Mouse (Mus musculus): ENCODE results near the gene Chmp2a. TPM values are rescaled to one million over a fixed set of nuclear protein-coding genes. Genes with fewer than 3 reads are reported as not detected.

The Chmp2a gene
- polyA plus RNA-seq, 1 experiment, result 132 TPM

GRCm38 (mm10) chr7:13036806-13037205 is 2.2 kb upstream of the Chmp2a start:
- no peak for DNase-seq (ENCODE audit: low read depth, low spot score)
- 17% methylated on average over 4 of the region's 4 CpGs for WGBS

- no peak for DNase-seq (ENCODE audit: low read depth, low spot score)
- 74% methylated on average over 17 of the region's 17 CpGs for WGBS
Measured at GRCm38 (mm10) chr7:13035211-13035855, 726 bp upstream of the Chmp2a start.

DNA sequence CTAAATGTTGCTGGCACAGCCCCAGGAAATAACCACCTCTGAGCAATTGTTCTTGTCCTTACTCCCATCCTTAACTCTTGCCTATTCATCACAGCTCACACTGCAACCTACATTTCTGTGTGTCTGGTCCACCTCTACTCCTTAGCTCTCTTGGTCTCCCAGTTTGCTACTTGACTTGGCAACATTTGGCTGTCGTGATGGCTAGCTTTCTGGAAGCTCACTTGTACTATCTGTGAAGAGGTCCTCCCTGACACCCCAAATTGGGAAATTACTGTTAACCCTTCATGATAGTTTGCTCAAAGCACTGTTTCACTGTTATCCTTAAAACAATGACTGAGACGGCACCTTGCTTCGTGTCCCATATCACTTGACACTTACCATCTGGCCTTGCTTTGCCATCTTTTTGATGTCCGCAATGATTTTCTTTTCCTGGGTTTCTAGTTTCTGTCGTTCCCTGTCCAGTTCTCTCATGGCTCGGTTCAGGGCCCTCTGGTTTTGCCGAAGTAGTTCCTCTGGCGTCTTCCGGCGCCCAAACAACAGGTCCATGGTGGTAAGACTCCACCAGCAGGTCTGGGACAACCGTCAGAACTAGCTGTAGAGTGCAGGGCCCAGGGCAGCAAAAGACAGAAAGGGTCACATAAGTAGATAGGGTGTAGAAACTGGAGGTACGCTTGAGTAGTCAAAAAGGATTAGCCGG is 1.0 kb downstream of the Chmp2a start:
- DNase-seq (ENCODE audit: low read depth, low spot score), result no peak
- WGBS, result 24% methylated on average over 13 of the region's 13 CpGs

GRCm38 (mm10) chr7:13032541-13032940 is 2.1 kb downstream of the Chmp2a start:
- WGBS, result 87% methylated on average over 7 of the region's 7 CpGs

DNA sequence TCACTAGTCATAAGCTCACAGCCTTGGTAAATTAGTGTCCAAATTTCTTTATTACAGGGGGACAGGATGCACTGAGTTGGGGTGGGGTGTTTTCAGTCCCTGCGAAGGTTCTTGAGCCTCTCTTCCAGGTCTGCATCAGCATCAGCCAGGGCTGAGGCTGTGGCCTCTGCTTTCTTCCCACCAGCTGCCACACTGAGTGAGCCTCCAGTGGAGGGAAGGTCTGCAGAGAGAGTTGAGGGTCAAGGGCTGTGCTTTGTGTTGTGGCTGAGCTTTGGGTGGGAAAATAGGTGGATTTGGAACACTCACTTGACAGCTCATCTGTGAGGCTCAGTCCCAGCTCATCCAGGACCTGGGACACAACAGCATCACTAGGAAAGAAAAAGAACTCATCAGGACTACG is 2.6 kb downstream of the Chmp2a start:
- 90% methylated on average over 2 of the region's 2 CpGs for WGBS
- DNase-seq (ENCODE audit: low read depth, low spot score), result no peak

More at GRCm38 (mm10) chr7:13032541-13032940, 2.1 kb downstream of the Chmp2a start:
- no peak for DNase-seq (ENCODE audit: low read depth, low spot score)

- DNase-seq (ENCODE audit: low read depth, low spot score), result no peak
- WGBS, result 50% methylated on average over 5 of the region's 5 CpGs
Measured at GRCm38 (mm10) chr7:13031069-13031468, 3.5 kb downstream of the Chmp2a start.

GRCm38 (mm10) chr7:13028986-13029385 is 5.6 kb downstream of the Chmp2a start:
- WGBS, result 91% methylated on average over 4 of the region's 4 CpGs
- no peak for DNase-seq (ENCODE audit: low read depth, low spot score)

- DNase-seq (ENCODE audit: low read depth, low spot score), result no peak
- 18% methylated on average over 4 of the region's 4 CpGs for WGBS
Measured at GRCm38 (mm10) chr7:13025511-13026112, 9.0 kb downstream of the Chmp2a start.

- no peak for DNase-seq (ENCODE audit: low read depth, low spot score)
- WGBS, result 1% methylated on average over 44 of the region's 44 CpGs
Measured at GRCm38 (mm10) chr7:13024805-13025204, 9.8 kb downstream of the Chmp2a start.

DNA sequence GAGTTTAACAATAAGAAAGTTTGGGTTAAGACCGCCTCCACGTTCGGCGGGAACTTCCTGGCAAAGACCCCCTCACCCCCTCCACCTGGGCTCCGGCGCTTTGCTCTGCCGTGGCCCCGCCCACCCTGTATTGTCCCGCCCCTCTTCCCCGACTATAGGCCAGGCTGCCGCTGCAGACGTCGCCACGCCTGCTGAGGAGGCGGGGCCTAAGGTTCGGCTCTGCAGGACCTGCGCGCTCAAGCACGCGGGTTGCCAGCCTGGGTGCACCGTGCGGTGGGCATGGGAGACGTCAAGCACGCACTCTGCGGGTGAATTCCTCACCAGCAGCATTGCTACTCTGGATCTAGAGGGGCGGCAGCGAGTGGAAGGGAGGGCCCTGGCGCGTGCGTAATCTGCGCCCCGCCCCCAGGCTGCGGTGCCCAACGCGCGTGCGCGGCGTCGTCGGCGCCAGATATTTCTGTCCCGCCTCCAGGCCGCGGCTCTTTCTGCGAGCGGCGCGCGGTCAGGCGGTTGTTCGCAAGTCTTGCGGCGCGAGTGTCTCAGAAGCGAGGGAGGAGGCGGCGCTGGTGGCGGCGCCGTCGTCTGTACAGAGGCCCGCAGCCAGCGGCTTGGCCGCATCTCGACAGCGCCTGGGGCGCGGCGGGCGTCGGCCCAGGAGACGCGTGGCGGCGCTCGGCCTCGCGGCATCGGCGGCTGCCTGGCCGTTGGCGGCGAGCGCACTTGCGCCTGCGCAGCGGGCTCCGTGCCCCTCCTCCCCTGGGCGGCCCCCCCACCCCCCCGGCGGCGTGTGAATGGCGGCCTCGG is 10.5 kb downstream of the Chmp2a start:
- DNase-seq (ENCODE audit: low read depth, low spot score), result no peak
- WGBS, result under 1% methylated on average over 95 of the region's 95 CpGs

DNA sequence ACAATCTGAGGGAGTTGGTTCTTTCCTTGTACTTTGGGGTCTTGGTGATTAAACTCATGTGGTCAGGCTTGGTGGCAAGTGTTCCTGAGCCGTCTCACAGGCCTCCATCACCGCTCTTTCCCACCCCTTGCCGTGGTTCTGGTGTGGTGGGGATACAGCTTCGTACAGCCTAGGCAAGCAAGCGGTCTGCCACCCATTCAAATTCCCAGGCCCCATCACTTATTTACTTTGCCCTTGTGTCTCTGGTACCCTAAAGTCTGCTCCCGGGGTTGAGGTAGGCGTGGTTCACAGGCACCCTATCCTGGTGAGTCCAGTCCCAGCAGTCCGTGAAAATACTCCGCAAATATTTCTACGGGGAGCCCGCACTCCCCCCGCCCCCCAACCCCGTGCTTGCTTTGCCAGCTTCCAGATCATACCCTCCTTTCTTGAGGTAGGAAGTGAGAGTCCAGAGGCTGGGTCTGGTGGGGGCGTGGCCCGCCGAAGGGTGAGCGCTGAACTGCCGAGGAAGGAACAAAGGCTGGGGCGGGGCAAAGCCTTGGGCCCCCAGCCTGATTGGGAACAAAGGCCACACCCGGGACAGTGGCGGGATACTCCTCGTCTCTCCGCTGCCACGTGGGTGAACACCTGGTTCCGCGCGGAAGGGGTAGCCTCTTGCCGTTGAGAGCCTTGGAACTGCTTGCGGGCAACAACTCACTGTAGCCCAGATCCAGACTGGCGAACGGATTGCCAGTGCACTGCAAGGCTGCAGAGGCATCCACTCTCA is 11.7 kb downstream of the Chmp2a start:
- DNase-seq (ENCODE audit: low read depth, low spot score), result no peak
- 5% methylated on average over 31 of the region's 31 CpGs for WGBS

GRCm38 (mm10) chr7:13015217-13015616 is 19.4 kb downstream of the Chmp2a start:
- 87% methylated on average over 1 of the region's 1 CpGs for WGBS
- DNase-seq (ENCODE audit: low read depth, low spot score), result no peak

GRCm38 (mm10) chr7:13014275-13014839 is 20.2 kb downstream of the Chmp2a start:
- DNase-seq (ENCODE audit: low read depth, low spot score), result no peak
- 35% methylated on average over 6 of the region's 6 CpGs for WGBS

DNA sequence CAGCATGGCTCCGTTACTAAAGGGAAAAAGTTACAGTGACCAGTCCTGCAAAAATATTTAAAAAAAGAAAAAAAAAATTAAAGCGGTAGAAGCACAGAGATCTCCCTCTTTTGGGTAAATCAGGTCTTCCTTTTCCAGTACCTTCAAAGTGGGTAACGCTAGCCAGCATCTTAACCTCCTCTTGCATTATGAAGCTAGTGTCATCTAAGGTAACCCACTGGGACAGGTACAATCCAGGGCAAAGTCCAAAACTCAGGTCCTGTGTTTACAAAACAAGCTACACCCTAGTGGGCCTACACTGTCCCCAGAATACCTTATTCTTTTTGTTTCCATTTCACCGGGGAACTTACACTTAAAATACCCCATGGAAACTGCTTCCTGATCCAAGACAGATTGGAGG is 20.9 kb downstream of the Chmp2a start:
- 41% methylated on average over 4 of the region's 4 CpGs for WGBS
- no peak for DNase-seq (ENCODE audit: low read depth, low spot score)

DNA sequence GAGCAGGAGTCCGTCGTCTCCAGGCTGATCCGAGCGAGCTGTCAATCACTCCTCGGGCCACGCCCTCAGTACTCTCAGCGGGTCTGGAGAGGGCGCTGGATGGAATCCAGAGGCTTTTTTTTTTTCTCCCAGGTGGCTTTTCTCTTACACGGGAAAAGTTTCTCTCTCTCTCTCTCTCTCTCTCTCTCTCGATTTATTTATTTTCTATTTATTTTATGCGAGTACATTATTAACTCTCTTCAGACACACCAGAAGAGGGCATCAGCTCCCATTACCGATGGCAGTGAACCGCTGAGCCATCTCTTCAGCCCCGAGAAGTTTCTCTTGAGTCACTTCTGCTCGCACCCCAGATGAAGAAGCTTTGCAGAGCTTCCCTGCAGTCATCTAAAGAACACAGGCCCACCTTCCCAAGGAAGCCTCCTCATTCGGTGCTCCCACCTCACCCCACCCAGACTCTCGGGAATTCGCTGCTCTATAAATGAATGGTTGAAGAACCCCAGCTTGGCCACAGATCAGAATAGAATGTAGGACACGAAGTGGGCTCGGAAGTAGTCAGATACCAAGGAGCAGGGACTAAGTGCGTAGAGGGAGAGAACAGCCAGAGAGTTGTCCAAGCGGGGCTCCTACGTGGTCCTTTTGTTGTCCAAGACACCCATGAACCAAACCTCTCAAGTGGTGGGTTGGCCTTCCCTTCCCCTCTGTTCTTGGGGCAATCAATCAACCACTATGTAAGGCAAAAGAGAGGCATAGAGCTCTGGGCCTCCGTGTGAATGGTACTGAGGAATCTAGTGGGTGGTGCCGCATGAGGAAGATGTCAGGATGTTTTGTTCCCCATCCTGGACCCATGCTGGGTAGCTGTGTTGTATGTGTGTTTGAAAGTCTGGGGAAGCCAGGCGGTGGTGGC is 24.4 kb downstream of the Chmp2a start, which contains the start of gene Zbtb45:
Zbtb45 (minus strand) TSS at position 30 of the 904 bp plus-strand sequence.
- DNase-seq (ENCODE audit: low read depth, low spot score), result no peak
- WGBS, result 14% methylated on average over 26 of the region's 26 CpGs

DNA sequence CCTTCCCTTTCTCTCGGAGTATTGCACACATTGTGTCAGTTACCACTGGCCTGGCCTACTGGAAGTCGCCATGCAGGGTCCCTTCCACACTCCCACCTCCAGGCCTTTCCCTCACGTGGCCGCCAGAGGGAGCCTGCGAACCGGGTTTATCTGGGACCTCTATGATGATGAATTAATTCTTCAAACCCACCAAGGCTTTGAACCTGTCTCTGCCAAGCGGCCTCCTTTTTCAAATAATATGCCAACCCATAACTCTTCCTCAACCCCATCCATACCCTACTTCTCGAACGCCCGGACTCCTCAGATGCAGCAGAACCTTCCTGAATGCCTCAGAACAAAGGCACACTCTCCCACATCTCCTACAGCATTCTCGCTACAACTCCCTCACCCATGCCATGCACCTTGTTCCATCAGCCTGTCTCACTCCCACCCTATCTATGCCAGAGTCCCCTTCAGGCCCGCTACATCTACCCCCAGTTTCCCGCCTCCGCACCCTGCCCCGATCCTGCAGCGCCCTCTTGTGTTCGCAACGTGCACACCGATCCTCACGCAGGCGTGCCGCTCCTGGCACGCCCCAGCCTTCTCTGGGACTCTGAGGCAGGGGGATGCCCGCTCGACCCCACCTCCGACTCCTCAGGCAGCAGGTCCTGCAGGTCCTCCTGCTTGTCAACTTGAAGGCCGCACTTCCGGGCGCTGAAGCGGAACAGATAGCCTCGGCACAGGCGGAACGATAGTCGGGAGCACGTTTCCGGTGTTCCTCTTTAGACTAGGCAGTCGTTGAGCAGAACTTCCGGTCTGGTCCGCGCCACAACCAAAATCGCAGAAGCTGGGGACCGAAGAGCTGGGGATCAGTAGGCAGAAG is 25.2 kb downstream of the Chmp2a start:
- DNase-seq (ENCODE audit: low read depth, low spot score), result no peak
- under 1% methylated on average over 42 of the region's 42 CpGs for WGBS

All from large intestine, adult 2 months (tissue).